Mouse (Mus musculus) right cerebral cortex, adult 18-20 months (tissue): ENCODE measurements around the gene Olfr1112.
"Not testable (repeated sequence)": the region's sequence is repeated elsewhere in the genome, so short reads cannot be mapped to it uniquely, and the experiment has no call there.

Experiments
- DNase-seq: peaks from one replicate; pipeline ENCODE4 v3.0.0; 2022; ENCODE audit warnings: mixed read lengths

Olfr1112 gene

DNA sequence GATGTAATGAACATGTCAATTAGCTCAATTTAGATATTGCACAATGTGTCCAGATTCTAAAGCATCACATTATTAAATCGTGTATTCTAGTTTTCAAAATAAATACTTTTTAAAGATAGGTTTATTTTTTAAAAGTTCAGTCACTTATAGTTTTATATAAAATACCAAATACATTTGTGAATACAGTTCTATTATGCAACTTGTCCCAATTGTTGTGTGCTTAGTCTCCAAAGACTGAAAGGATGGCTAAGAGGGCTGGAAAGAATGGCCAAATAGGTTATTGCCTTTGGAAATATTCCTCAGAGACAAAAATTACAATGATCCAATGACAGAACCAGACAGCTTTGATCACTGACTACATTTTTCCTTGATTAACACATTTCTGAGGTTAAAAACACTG is at the start of gene Olfr1112:
TSS of gene Olfr1112 (plus strand) at position 301 of the 400 bp plus-strand sequence.
- no peak for DNase-seq

DNA sequence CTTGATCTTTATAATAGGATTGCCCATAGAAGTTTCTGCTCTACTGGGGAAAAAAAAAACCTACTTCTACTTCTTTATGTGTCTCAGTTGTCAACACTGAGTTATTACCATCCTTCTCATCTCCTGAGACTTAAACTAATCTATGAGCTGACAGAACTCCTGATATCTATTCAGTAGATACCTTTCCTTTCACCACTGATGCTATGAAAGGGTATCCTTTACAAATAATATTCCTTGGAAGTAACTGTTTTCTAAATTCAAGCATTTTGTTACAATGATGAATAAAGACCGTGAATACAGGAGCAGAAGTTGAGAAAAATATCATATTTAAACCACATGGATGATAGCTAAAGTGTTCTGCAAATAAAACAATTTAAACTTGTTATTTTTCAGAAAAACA is 47.4 kb upstream of the Olfr1112 start, which contains the start of gene Olfr1110:
TSS of gene Olfr1110 (minus strand) at position 101 of the 400 bp plus-strand sequence.
- no peak for DNase-seq

DNA sequence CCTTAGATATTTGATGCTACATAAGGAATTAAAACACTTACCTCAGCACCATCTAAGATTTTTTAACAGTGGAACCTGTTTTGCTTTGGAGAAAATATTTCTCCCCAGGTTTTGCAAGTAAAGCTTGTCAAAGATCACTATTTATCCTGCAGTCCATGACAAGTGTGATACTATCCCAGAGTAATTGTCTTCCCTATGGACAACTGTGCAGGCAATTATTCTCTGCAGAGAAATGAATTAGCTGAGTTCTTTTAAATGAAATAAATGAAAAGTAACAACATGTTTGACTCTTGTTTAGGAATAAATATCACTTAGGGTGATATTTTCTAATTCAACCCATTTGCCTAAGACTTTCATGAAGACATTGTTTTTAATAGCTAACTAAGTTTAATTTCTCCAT is 35.1 kb upstream of the Olfr1112 start, which contains the start of gene Olfr1111:
TSS of gene Olfr1111 (minus strand) at position 101 of the 400 bp plus-strand sequence.
- no peak for DNase-seq

DNA sequence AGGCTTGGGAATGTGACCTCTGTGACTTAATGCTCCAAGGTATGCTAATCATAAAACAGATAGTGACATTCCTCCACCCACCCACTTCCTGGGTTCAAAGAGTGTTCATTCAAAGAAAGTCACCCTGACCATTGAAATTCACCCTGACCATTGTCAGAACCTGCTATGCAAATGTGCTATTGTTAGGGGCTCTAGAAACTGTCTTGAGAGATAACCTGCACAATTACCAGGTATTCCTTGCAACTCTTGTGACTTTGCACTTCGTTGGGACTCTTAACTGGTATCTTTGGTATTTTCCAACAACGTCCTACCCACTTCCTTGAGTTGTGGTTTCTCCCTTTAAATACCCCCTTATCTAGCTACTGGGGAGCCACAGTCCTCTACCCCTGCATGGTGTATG is 19.9 kb upstream of the Olfr1112 start:
- DNase-seq = not testable (repeated sequence)

DNA sequence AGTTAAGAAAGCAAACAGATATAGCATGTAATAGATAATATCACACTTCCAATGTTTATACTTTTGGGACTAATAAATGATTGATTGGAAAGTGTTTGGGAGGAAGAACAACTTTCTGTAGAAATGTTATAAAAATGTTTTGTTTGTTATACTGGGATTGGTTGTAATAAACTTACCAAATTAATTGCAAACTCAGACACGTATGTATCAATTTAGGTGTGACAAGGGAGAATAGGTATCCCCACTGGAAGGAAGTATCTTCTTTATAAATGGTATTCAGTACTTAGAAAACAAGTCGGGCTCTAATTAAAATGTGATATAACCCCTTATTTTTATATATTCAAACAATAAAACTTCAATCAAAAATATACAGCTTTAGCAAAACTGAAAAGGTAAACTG is 21.1 kb downstream of the Olfr1112 start, which contains the start of gene Olfr1113:
TSS of gene Olfr1113 (plus strand) at position 301 of the 400 bp plus-strand sequence.
- no peak for DNase-seq
